Mouse (Mus musculus): ENCODE results near the gene Cipc.

The Cipc gene

DNA sequence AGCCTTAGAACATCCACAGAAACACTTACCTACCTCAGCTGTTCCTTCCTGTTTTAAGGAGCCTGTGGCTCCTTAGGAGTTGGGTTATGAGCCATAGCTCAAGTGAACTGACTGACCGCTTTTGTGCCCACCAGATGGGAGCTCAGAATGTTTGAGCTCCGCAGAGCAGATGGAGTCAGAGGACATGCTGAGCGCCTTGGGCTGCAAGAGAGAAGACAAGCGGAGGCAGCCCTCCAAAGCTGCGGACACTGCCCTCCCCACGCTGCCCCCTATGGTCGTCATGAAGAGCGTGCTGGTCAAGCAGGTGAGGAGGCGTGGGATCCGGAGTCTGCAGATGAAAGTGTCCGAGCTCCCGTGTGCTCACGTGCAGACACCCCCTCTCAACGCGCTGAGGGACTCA is 13.3 kb downstream of the Cipc start:
- DNase-seq (ENCODE audit: low spot score in 2 of 2) = no peak

DNA sequence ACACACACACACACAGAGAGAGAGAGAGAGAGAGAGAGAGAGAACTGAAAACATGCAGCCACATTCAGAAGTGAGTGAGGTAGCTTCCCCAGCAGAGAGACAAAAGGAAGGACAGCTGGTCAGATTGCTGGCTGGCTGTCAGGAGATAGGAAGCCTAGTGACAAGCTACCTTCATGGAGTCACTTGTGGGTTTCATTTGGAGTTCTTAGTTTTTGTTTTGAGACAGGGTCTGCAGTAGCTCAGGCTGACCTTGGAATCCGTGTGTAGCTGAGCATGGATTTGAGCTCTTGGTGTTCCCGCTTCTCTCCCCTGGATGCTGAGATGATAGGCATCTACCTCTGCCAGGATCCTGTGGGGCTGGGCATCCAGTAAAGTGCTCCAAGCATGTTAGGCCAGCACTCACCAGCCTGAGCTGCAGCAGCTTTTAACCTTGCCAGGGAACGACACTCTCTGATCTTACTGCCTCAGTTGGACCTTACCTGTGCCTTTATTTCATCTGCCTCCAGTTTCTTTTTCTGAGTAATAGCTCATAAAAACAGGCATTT is 14.0 kb downstream of the Cipc start:
- DNase-seq (ENCODE audit: low spot score in 2 of 2) = no peak

- DNase-seq (ENCODE audit: low spot score in 2 of 2) = peak in 1 of 2 experiments; percentile 64
These were observed 14.9 kb downstream of the Cipc start for GRCm38 (mm10) chr12:86961589-86962344.

DNA sequence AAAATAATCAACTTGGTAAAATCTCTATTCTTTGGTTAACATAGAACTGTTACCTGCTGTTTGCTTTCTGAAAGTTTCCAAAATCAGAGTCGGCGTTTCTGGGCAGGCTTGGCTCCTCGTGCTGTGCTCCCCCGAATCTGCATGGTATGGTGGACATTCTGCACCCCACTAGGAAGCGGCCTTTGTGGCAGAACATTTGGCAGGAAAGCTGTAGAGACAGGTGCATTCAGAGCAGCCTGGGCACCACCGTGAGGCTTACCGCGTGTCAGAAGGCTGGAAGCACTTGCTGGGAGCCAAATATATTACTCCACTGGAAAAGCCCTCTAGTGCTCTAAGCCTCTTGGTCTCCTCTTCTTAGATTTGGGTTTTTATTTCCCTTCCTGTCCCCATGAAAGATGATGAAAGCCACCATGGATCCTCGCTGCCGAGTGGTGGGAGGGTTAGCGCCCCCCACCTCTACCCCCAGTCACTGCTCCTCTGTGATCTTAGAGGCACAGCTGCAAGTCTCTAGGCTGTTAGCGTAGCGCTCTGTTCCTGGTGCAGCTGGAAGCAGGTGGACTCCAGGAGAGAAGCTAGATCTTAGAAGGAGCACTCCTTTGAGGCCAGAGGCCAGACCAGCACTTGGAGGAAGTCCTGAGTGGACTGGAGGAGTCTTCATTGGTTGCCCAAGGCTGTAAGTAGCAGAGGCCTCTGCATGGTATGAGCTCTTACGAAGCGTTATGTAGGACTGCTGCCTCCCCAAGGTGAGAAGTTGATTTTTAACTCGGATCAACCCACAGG is 17.6 kb downstream of the Cipc start:
- DNase-seq (ENCODE audit: low spot score in 2 of 2) = no peak

- DNase-seq (ENCODE audit: low spot score in 2 of 2) = no peak
These were observed 18.5 kb downstream of the Cipc start for GRCm38 (mm10) chr12:86965237-86965799.

DNA sequence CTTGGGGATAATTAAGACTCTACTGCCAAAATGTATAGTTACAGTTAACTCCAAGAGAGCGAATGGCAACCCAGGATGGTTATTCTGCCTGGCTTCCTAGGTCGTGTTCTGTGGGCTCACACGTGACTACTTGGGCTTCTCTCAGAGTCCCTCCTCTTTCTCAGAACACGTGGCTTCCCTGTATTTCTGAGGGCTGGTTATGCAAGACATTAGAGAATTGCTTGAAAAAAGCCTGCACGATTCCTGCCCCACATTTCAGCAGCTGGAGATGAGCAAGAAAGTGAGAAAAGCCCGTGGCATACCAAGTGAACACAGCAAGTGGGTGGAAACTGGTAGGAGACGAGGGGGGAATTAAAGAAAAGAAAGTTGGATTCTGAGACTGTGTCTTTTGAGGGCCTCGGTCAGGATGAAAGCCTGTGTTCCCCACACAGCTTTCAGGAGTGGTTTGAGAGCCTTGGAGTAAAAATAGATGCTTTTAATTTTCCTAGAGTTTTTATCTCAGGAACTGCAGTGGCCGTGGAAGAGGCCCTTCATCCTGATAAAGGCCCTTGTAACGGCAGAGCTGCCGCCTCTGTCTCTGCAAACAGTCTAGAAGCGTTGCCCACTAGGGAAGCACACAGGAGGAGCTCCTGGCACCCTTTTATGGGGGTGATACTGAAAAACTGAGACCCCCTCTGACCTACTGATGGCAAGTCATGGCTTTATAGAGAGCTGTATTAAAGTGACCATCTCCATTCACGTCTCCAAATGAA is 21.8 kb downstream of the Cipc start:
- DNase-seq (ENCODE audit: low spot score in 2 of 2) = no peak

- DNase-seq (ENCODE audit: low spot score in 2 of 2) = no peak
These were observed 22.4 kb downstream of the Cipc start for GRCm38 (mm10) chr12:86969220-86969601.

DNA sequence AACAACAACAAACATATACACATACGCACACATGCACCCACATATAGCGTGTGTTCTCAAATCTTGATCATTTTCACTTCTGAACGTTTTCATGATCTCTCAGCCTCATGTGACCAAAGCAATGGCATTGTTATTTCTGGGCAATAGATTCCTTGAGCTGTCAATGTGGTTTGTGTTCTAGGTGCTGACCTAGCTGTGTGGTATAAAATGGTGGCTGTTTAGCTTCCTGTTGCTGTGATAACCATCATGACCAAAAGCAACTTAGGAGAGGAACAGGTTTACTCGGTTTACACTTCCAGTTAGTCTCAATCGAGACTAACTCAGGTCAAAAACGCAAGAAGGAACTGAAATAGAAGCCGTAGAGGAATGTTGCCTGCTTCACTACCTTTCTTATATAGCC is 24.2 kb downstream of the Cipc start:
- DNase-seq (ENCODE audit: low spot score in 2 of 2) = no peak

DNA sequence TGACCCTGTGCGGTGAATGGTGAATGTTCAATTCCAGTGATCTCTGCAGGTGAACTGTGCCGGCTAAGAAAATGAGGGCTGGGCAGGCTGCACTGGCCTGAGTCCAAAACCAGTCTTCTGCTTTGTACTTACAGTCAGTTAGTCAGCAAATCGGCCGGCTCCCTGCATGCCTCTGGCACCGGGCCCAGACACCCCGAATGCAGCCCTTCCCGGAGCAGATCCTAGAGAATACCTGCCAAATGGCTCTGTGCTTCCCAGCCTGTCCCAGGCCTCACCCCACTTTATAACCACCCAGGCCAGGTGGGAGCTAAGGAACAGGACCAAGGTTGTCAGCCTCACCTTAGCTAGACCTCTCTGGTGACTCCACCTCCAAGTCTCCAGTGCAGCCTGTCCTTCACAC is 26.4 kb downstream of the Cipc start:
- DNase-seq (ENCODE audit: low spot score in 2 of 2) = peak; percentile 47 to 58

DNA sequence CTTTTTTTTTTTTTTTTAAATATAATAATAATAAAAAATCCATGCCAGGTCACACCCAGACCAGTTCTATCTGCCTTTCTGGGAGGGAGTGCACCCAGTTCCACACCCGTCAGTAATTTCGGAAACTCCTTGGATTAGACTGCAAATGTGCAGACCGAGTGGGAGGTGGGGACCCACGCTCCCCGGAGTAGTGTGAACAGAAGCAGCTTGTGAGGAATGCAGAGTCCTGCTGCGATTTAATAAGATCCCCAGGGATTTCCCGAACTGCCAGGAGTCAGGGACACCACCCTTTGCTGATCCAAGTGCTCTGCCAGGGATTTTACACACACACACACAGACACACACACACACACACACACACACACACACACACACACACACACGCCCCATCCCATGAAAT is 26.9 kb downstream of the Cipc start:
- DNase-seq (ENCODE audit: low spot score in 2 of 2) = no peak

DNA sequence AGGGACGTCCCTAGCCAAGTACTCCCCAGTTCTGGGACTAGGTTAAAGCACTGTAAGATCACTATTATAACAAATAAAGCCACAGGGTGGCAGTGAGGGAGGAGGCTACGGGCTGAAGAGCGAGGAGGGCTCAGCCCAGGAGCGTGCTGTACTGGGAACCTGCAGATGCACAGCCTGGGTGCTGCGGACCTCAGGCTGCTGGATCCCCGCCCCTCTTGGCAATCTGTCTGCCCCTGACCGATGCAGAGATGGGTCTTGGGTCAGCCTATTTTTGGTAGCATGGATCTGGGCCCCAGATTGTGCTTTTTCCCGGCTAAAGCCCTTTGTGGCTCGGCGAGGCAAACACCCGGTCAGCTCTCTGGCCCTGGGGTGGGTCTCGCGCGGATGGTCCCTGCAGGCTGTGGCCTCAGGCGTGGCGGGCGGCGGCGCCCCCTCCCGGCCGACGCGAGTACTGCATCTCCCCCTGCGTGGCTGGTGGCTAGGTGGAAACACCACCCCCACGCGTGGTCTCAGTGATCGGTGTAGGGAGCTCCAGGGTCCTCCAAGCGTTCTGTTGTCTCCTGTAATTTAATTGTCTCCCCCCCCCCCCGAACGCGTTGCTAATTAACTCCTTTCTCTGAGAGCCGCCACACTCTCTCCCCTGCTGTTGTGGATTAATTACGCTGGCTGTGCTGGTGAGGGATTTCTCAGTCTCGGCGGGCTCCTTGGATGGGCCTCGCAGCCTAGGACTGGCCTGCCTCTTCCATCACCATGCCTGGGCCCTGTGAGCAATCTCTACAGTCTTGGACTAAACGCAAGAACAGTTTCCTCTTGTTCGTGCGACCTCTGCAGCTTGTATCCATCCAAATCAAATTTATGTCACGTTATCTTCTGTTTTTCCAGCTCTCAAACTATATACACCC is 27.8 kb downstream of the Cipc start:
- peak; percentile 46 to 60 for DNase-seq (ENCODE audit: low spot score in 2 of 2)

DNA sequence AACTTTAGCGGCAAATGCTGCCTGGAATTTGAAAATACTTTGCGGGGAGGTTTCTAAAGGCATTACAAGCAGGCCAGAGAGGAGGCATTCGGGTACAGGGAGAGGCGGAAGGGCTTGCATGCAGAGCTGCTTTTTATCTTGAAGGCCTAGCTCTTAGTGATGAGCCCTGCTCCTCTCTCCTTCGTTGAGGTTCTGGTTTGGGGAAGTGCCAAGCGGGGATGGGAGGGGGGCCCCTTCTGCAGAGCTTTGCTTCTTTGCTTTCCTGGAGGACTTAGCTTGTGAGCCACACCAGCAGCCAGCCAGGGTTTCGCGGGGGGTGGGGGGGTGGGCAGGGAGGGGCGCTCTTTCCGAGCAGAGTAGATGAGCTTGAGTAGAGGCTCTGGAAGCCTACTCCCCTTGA is 28.9 kb downstream of the Cipc start:
- no peak for DNase-seq (ENCODE audit: low spot score in 2 of 2)

DNA sequence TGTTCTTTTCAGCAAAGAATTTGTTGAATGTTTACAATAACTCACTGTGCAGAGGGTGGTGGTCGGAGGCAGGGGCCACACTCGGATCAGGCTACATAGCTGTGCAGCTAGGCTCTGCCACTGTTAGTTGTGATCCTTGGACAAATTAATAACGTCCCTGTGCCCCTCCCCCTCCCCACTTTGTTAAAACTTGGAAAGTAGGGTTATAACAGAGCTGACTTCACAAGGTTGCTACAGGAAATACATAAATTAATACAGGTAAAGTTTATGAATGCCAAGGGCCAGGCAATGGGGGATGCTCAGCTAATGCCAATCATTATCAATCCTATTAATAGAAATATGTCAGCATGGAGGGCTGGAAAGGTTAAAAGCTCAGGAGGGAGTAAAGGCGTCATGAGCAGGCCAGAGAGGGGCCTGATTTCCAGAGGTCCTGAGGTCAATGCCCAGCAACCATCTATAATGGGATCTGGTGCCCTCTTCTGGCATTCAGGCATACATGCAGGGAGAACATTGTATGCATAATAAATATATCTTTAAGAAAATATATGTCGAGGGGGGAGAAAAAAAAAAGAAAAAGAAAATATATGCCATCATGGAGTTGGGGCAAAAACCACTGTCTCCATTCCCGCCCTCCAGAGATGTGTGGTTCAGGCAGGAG is 29.8 kb downstream of the Cipc start:
- DNase-seq (ENCODE audit: low spot score in 2 of 2) = no peak

GRCm38 (mm10) chr12:86977833-86978232 is 31.0 kb downstream of the Cipc start:
- peak in 1 of 2 experiments; percentile 49 for DNase-seq (ENCODE audit: low spot score in 2 of 2)

DNA sequence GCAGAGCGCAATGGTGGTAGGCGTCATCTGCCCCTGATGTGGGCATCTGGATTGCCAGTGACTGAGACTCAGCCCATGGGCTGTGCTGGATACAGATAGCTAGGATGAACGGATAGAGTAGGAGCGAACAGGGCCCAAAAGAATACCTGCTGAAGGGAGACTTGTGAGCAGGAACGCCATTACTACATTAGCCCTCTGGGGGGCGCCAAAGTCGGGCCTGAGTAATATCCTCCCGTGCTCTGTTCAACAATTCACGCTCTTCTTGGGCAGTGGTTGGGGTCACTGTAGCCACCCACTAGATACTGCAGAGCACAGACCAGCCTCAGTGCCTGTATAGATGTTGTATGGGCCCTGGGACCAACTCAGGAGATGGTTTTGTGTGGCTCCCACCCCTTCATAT is 34.3 kb downstream of the Cipc start:
- no peak for DNase-seq (ENCODE audit: low spot score in 2 of 2)

DNA sequence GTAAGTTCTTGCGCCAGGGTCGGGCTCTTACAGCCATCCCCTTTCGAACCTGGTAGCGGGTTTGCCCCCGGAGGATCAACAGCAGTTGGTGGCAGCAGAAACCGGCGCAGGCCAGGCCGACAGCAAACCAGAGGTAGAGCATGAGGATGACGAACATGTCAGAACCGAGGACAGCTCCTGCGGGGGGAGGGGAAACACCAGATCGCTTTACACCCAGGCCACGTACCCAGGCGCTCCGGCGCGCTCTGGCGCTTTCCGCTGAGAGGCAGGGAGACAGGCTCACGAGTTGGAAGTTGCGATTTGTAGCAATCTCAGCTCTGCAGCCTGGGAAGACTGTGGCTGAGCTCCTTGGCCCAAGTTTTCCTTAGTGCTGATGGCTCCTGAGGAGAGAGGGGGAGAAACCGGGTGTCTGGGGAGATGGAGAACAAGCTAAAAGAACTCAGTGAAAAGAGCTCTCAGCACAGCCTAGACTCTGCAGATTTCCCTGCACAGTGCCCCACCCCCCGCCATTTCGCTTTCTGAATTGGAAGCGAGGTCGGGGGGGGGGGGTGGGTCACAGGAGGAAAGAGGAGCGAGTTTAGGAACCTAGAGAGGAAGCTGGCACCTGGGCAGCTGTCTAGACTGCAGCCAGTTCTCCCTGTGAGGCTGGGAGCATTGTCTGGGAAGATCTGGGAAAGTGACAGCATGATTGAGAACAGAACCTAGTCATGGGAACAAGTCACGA is 36.8 kb downstream of the Cipc start:
- DNase-seq (ENCODE audit: low spot score in 2 of 2) = peak in 1 of 2 experiments; percentile 44

DNA sequence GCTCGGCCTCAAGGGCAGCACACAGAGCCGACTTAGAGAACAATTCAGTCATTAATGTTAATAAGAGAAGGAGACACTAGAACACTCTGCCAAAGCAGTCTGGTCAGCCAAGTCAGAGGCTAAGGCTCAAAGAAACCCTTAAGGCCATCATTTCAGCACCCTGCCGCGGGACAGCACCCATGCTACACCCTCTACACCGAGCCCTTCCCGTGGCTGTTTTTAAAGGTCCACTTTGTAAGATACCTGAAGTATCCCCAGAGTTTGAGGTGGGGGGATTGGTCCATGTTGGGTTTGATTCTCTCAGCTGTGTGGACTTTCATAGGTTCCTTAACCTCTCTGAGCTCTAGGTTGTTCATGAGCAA is 37.3 kb downstream of the Cipc start:
- DNase-seq (ENCODE audit: low spot score in 2 of 2) = peak in 1 of 2 experiments; percentile 21

GRCm38 (mm10) chr12:86986562-86986961 is 39.7 kb downstream of the Cipc start:
- DNase-seq (ENCODE audit: low spot score in 2 of 2) = no peak

GRCm38 (mm10) chr12:86988227-86988626 is 41.4 kb downstream of the Cipc start:
- no peak for DNase-seq (ENCODE audit: low spot score in 2 of 2)

DNA sequence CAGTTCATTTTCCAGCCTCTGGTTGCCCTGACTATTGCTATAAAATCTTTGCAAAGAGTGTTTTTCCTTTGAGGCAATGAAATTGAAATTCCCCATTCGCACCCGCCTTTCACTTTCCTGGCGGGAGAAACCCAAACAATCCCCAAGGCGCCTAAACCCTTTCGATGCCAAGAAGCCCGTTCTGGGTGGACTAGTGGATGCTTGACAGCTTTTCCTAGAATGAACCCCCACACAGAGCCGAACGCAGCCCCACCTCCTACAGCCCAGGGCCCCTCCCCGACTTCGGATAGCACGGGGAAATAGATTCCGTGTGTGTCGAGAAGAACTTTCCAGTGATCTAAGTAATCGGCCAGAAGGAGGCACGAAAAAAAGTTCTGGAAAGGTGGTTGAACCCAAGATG is 42.5 kb downstream of the Cipc start:
- no peak for DNase-seq (ENCODE audit: low spot score in 2 of 2)
